Mouse (Mus musculus): Measurements from ENCODE around the gene Clrn3. TPM values are rescaled to one million over a fixed set of nuclear protein-coding genes. Genes with fewer than 3 reads are reported as not detected.
"Not testable (repeated sequence)": the region's sequence is repeated elsewhere in the genome, so short reads cannot be mapped to it uniquely, and the experiment has no call there.

Gene Clrn3
- polyA plus RNA-seq (2015; fragmentation: Nextera tagmentation; extraction: Ambion mirVana): not detected in 2 replicates

DNA sequence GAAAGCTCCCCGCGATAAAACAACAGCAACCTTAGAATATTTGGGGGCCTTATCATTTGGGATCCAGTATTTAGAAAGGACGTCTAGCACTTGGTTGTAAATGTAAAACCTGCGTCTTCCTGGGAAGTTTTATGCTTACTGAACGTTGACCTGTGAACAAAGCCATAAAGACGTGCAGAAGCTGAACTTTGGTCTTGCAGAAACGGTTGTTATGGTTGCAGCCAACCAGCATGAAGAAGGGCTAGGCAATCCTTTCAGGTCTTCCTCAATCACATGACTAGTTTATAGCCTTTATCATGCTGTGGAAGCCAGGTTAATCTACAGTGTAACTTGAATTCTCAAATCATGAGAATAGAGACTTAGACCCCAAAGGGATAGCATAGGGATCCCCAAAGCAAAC lies at the start of gene Clrn3:
Gene Clrn3, minus strand, starts transcription at position 140 of the 400 bp plus-strand sequence.
- ATAC-seq (ENCODE audit: insufficient number of reproducible peaks, low FRiP score, low TSS enrichment, low read depth): no peak
- Histone ChIP-seq H3K36me3 (no peaks in the 10 kb centered on the region), H3K27me3 (no peaks in the 10 kb centered on the region), H3K4me3 (no peak within 1 kb of the TSS), H3K4me2 (no peak within 1 kb of the TSS), H3K9me3 (no peaks in the 10 kb centered on the region), H3K9ac (no peak within 1 kb of the TSS), H3K4me1 (no peaks in the 10 kb centered on the region), H3K27ac (no peak within 1 kb of the TSS)
- 79% methylated on average over 7 of the region's 7 CpGs for WGBS

DNA sequence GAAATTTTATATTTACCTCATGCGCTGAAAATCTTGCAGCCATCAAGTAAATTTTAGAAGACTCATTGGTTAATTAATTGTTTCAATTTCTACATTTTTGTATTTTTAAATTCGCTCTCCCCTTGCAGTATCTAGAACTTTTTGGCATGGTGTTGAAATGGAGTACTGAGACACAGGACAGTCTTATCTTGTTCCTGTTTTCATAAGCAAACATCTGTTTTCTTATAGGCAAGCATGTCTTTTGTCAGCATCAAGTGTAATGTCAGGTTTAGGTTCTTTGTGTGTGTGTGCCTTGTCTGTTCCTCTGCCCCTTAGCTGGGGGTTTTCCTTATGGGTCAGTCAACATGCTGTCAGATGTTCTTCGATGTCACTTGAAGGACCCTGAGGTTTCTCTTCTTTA lies 47.9 kb upstream of the Clrn3 start:
- Histone ChIP-seq H3K27me3 (no peaks in the 10 kb centered on the region), H3K9me3 (no peaks in the 10 kb centered on the region), H3K36me3 (no peaks in the 10 kb centered on the region), H3K27ac (no peak overlapping the region), H3K9ac (no peak overlapping the region), H3K4me3 (no peak overlapping the region), H3K4me2 (no peak overlapping the region), H3K4me1 (peaks cover 6% of the 10 kb centered on the region)
- WGBS: 92% methylated on average over 3 of the region's 3 CpGs
- no peak for ATAC-seq (ENCODE audit: insufficient number of reproducible peaks, low FRiP score, low TSS enrichment, low read depth)

DNA sequence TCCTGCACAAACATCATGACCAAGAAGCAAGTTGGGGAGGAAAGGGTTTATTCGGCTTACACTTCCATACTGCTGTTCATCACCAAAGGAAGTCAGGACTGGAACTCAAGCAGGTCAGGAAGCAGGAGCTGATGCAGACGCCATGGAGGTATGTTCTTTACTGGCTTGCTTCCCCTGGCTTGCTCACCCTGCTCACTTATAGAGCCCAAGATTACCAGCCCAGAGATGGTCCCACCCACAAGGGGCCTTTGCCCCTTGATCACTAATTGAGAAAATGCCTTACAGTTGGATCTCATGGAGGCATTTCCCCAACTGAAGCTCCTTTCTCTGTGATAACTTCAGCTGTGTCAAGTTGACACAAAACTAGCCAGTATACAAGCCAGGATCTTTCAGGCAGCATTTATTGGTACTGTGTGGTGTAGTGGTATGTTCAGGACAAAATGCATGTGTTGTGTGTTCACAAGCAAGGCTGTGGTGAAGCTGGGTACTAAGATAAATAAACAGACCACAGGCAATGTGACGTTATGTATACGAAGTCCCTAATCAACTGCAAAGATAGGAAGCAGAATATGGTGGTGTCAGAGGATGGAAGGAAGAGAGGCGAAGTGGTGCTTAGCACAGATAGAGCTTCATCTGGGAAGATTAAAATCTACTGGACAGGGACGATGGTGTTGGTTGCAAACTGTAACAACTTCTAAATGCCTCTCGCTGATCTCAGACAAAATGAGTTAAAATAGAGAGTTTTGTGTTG lies 47.0 kb upstream of the Clrn3 start:
- H3K4me1 ChIP-seq; H3K9ac ChIP-seq; H3K4me3 ChIP-seq; H3K27ac ChIP-seq; H3K4me2 ChIP-seq; H3K36me3 ChIP-seq; H3K27me3 ChIP-seq; H3K9me3 ChIP-seq; ATAC-seq (ENCODE audit: insufficient number of reproducible peaks, low FRiP score, low TSS enrichment, low read depth): not testable (repeated sequence)
- WGBS: 77% methylated on average over 7 of the region's 7 CpGs

DNA sequence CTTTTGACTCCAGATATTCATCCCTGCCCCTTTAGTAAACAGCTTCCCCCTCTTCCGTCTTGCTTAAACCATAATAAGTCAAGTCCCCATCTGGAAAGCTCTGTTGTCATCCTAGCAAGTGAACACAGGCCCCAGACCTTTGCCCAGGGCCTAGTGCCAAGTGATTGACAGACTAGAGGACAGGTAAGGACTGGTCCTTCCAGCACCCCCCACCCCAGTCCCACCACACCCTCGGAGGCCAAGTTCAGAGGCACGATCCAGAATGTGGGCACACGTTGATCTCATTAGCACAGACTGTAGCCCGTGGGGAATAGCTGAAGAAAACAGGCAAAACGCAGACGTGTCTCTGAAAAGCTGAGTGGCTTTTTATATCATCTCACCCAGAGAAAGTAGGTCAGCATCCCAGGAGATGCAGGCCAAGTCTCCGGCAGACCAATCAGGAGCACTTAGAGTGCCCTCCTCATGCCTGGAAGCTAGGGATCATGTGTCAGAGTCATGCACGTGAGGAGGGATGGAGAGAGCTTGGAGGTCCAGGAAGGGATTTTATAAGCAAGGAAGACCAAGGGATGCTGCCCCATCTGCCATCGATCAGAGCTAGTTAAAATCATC lies 43.6 kb upstream of the Clrn3 start:
- Histone ChIP-seq H3K27me3 (no peaks in the 10 kb centered on the region), H3K36me3 (no peaks in the 10 kb centered on the region), H3K4me2 (no peak overlapping the region), H3K9ac (no peak overlapping the region), H3K9me3 (no peaks in the 10 kb centered on the region), H3K4me3 (no peak overlapping the region), H3K4me1 (peaks cover 6% of the 10 kb centered on the region), H3K27ac (0 out of 2 replicates have a peak overlapping the region, but pooled peaks have one; percentile 14)
- peak; percentile 52; the same call in 1 of the 2 replicates for ATAC-seq (ENCODE audit: insufficient number of reproducible peaks, low FRiP score, low TSS enrichment, low read depth)
- WGBS: 14% methylated on average over 10 of the region's 10 CpGs

DNA sequence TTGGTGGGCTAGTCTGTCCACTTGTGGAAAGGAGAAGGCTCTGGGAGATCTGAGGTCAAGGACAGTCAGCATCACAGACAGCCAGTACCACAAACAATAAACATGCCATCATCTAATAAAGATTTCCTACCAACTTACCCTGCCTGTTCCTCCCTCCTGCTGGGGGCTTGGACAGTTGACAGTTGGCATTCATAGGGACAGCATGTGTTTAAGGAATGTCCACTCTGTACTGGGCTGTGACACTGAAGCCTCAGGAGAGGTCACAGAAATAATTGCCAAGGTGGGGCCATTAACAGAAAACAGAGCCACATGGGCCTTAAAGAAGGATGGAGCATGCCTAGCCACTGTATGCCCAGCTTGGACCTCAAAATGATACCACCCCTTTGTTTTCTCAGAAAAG lies 42.9 kb upstream of the Clrn3 start:
- Histone ChIP-seq H3K27ac (no peak overlapping the region), H3K9ac (no peak overlapping the region), H3K4me2 (no peak overlapping the region), H3K4me1 (peaks cover 6% of the 10 kb centered on the region), H3K27me3 (no peaks in the 10 kb centered on the region), H3K36me3 (no peaks in the 10 kb centered on the region), H3K4me3 (no peak overlapping the region), H3K9me3 (no peaks in the 10 kb centered on the region)
- no peak for ATAC-seq (ENCODE audit: insufficient number of reproducible peaks, low FRiP score, low TSS enrichment, low read depth)

DNA sequence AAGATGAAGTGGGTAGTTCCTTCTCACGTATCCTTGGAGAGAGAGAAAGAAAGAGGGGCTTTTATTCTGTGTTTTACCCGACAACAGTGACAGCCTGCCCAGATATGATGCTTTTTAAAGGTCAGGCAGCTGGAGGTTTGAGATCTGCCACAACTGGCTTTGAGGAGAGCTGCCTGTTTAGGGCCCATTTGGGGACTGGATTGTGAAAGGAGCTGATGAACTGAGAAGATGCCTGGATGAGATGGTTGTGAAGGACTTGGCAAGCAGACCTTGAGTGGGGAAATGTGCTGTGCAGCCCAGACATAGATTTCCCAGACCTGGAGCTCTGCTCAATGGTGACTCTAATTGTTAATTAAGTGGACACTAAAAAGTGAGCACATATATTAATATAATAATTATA lies 40.1 kb upstream of the Clrn3 start:
- H3K27me3 ChIP-seq: no peaks in the 10 kb centered on the region
- peaks cover 6% of the 10 kb centered on the region for H3K4me1 ChIP-seq
- H3K4me3 ChIP-seq: no peak overlapping the region
- no peaks in the 10 kb centered on the region for H3K36me3 ChIP-seq
- ATAC-seq (ENCODE audit: insufficient number of reproducible peaks, low FRiP score, low TSS enrichment, low read depth): no peak
- H3K9me3 ChIP-seq: no peaks in the 10 kb centered on the region
- no peak overlapping the region for H3K9ac ChIP-seq
- H3K4me2 ChIP-seq: no peak overlapping the region
- no peak overlapping the region for H3K27ac ChIP-seq
- WGBS: 57% methylated on average over 2 of the region's 2 CpGs

DNA sequence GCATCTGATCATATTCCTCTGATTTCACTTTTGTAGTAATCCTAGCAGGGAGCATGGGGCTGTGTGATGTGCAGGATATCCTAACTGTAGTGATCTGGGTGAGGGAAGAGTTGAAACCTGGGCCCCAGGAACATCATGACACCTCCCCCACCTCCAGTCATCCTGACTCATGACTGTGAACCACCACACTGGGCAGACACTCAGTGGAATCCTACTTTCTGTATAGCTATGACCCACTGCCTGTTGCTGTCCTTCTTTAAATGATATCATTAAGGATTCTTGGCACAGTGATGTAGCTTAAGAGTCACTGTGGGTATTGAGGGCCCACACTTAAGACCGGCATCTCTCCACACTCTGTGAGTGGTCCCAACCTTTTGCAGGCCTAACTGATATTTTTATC lies 39.1 kb upstream of the Clrn3 start:
- Histone ChIP-seq H3K9me3 (no peaks in the 10 kb centered on the region), H3K9ac (no peak overlapping the region), H3K4me1 (peaks cover 6% of the 10 kb centered on the region), H3K27ac (no peak overlapping the region), H3K4me2 (no peak overlapping the region), H3K4me3 (no peak overlapping the region), H3K36me3 (no peaks in the 10 kb centered on the region), H3K27me3 (no peaks in the 10 kb centered on the region)
- WGBS: 93% methylated on average over 1 of the region's 1 CpGs
- ATAC-seq (ENCODE audit: insufficient number of reproducible peaks, low FRiP score, low TSS enrichment, low read depth): no peak

DNA sequence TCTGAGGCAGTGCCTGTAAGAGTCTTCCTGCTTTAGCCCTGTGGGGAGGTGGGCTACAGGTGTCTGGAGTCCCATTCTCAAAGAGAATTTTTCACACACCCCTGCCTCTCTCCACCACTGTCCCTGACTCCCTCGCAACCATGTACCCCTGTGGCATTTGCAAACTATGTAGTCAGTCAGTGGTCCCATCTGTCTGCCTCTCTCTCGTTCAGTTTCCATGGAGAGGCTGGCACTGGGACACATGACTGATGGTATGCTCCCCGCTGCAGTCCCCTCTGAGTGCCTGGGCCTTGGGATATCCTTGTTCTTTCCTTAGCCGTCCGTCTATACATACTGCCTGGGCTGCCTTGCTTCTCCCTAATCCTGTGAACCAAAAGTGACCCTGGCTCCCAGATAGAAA lies 37.6 kb upstream of the Clrn3 start:
- Histone ChIP-seq H3K9ac (no peak overlapping the region), H3K9me3 (no peaks in the 10 kb centered on the region), H3K27ac (no peak overlapping the region), H3K4me3 (no peak overlapping the region), H3K36me3 (no peaks in the 10 kb centered on the region), H3K27me3 (no peaks in the 10 kb centered on the region), H3K4me1 (no peaks in the 10 kb centered on the region), H3K4me2 (no peak overlapping the region)
- WGBS: 84% methylated on average over 5 of the region's 5 CpGs
- no peak for ATAC-seq (ENCODE audit: insufficient number of reproducible peaks, low FRiP score, low TSS enrichment, low read depth)

DNA sequence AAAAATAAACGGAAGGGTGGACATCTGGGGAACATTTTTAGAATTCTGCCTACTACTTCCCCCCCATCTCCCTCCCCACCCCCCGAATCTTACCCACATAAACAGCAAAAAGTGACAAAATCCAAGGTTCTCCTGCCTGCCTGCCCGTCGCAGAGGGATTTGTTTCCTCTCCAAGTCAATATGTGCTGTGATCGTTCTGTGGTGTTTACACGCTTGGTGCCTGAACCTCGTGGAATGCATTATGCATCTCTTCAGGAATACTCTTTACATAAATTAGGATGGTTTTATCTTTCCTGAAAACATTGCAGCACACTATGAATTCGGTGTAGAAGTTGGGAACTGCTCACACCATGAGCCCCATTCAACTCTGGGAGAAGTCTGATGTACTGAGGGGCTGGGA lies 35.6 kb upstream of the Clrn3 start:
- no peak overlapping the region for H3K9ac ChIP-seq

DNA sequence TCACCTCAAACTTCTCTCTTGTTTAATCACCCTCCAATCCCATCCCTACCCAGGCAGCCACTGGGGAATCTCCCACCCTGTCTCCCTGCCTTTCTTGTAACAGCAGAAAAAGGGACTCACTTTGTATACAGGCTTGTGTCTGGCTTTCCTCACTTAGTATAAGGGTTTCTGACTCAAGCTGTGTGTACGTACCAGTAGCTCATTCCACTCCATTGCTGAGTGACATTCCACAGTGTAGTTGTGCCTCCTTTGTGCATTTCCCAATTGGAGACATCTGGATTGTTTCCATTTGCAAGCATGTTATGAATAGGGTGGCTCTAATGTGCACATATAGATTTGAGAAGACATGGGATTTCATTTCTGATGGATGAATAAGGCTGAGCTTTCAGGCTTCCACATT lies 31.8 kb upstream of the Clrn3 start:
- 40% methylated on average over 1 of the region's 1 CpGs for WGBS

More for the DNA sequence above, 35.6 kb upstream of the Clrn3 start:
- 67% methylated on average over 8 of the region's 8 CpGs for WGBS
- no peak for ATAC-seq (ENCODE audit: insufficient number of reproducible peaks, low FRiP score, low TSS enrichment, low read depth)
- H3K36me3 ChIP-seq: no peaks in the 10 kb centered on the region
- H3K27me3 ChIP-seq: no peaks in the 10 kb centered on the region
- H3K4me3 ChIP-seq: no peak overlapping the region
- no peak overlapping the region for H3K4me2 ChIP-seq
- no peak overlapping the region for H3K27ac ChIP-seq
- no peaks in the 10 kb centered on the region for H3K4me1 ChIP-seq
- H3K9me3 ChIP-seq: no peaks in the 10 kb centered on the region

DNA sequence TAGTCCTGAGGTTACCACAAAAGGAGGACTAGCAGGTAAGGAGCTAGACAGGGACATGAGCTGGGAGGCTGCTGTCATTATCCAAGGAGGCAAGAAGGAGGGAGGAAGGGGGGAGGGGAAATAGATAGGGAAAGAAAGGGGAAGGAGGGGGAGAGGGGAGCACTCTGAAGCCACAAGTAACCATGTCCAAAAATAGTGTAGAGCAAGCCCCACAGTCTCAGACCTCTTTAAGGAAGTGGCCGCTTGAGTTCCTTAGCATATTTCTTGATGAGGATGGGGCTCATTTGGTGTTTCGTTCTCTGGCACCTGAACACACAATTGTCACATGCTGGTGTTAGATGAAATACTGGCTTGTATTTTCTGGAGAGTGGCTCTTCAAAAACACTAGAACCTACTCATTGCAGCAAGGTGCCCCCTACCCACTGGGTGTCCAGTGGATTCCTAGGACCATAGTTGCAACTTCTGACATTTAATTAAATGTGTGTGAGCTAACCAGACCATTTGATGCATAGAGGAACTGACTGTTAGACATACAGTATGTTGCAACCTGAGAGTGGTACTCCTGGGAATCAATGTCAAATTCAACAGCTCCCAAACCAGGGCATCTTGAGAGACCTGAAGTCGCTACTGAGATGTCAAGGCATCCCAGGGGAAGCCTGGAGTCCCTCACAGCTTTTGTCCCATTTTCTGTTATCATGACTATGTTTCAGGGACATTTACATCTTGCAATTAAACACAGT lies 28.4 kb upstream of the Clrn3 start:
- Histone ChIP-seq H3K4me1 (no peaks in the 10 kb centered on the region; the same call in 1 of the 2 replicates), H3K36me3 (no peaks in the 10 kb centered on the region)
- WGBS: 87% methylated on average over 3 of the region's 3 CpGs

More for the DNA sequence above, 31.8 kb upstream of the Clrn3 start:
- Histone ChIP-seq H3K27ac (no peak overlapping the region), H3K27me3 (no peaks in the 10 kb centered on the region), H3K4me1 (no peaks in the 10 kb centered on the region), H3K4me2 (no peak overlapping the region), H3K9me3 (no peaks in the 10 kb centered on the region), H3K36me3 (no peaks in the 10 kb centered on the region), H3K4me3 (no peak overlapping the region), H3K9ac (no peak overlapping the region)
- no peak for ATAC-seq (ENCODE audit: insufficient number of reproducible peaks, low FRiP score, low TSS enrichment, low read depth)

DNA sequence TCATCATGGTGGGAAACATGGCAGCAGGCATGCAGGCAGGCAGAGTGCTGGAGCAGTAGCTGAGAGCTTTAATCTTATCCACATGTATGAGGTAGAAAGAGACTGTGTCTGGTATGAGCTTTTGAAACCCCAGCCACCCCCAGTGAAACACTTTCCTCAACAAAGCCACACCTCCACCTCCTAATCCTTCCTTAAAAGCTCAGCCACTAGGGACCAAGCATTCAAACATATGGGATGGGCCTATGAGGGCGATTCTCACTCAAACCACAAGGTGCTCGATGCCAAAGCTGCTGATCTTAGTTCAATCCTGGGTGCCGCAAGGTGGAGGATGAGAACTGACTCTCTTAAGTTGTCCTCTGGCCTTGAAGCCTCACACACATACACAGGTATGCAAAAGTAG lies 25.1 kb upstream of the Clrn3 start:
- no peaks in the 10 kb centered on the region for H3K27me3 ChIP-seq
- 75% methylated on average over 3 of the region's 3 CpGs for WGBS
- peaks cover 5% of the 10 kb centered on the region; the same call in 1 of the 2 replicates for H3K4me1 ChIP-seq
- H3K4me3 ChIP-seq: no peak overlapping the region
- ATAC-seq (ENCODE audit: insufficient number of reproducible peaks, low FRiP score, low TSS enrichment, low read depth): no peak
- no peak overlapping the region for H3K4me2 ChIP-seq
- H3K9ac ChIP-seq: no peak overlapping the region
- H3K27ac ChIP-seq: no peak overlapping the region
- no peaks in the 10 kb centered on the region for H3K36me3 ChIP-seq
- no peaks in the 10 kb centered on the region for H3K9me3 ChIP-seq

More for the DNA sequence above, 28.4 kb upstream of the Clrn3 start:
- ATAC-seq (ENCODE audit: insufficient number of reproducible peaks, low FRiP score, low TSS enrichment, low read depth): no peak
- no peak overlapping the region for H3K4me3 ChIP-seq
- no peaks in the 10 kb centered on the region for H3K27me3 ChIP-seq
- H3K27ac ChIP-seq: no peak overlapping the region
- no peak overlapping the region for H3K9ac ChIP-seq
- no peaks in the 10 kb centered on the region for H3K9me3 ChIP-seq
- no peak overlapping the region for H3K4me2 ChIP-seq

Measured in limb, embryonic 15.5 days (tissue).